Mouse (Mus musculus): ENCODE measurements around the gene Crebrf.

Crebrf gene

DNA sequence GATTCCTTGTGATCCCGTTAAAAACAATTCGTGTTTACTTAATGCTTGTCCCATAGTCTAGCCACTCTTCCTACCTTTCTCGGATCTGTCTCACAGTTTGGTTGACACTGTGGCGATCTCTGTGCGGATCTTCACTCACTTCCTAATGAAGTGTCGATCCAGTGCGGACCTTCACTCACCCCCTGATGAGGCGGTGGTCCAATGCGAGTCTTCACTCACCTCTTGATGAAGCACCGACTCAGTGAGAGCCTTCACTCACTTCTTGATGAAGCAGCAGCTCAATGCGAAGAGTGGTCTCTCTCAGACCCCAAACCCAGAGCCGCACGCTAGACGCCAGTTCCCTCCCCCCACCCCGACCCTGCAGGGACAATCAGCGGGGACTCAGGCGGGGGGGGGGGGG is 110.7 kb downstream of the Crebrf start:
- DNase-seq (ENCODE audit: low read depth, low spot score): no peak

Data from R1 (cell line).